Mouse (Mus musculus): ENCODE measurements around the gene Cib3. TPM values are rescaled to one million over a fixed set of nuclear protein-coding genes. Genes with fewer than 3 reads are reported as not detected.

Cib3 gene
- total and polyA plus RNA-seq, 2 experiments from 2014 or later, result not detected

GRCm38 (mm10) chr8:72208582-72208981 is 4.1 kb downstream of the Cib3 start:
- Histone ChIP-seq H3K27me3 (ENCODE audit: insufficient read depth, low read length) (no peaks in the 10 kb centered on the region), H3K27ac (ENCODE audit: low read depth, low read length) (no peak overlapping the region), H3K4me1 (ENCODE audit: insufficient read depth, low read length) (no peaks in the 10 kb centered on the region), H3K4me3 (ENCODE audit: low read depth, low read length) (no peak overlapping the region), H3K36me3 (ENCODE audit: insufficient read depth, low read length) (no peaks in the 10 kb centered on the region), H3K9ac (replicated peaks; ENCODE audit: low read length, poor library complexity, severe bottlenecking) (no peak overlapping the region), H3K4me2 (ENCODE audit: low read depth, low read length, poor library complexity, severe bottlenecking) (no peak overlapping the region), H3K9me3 (ENCODE audit: low read length) (peaks cover 9% of the 10 kb centered on the region; the same call in 1 of the 2 replicates)
- DNase-seq (ENCODE audit: low spot score) (no peak), ATAC-seq (ENCODE audit: low FRiP score) (no peak)
- WGBS, result 84% methylated on average over 1 of the region's 1 CpGs
- no peak for TF ChIP-seq CTCF (IDR thresholded peaks at IDR 0.05)

GRCm38 (mm10) chr8:72197997-72198396 is 14.6 kb downstream of the Cib3 start:
- H3K4me2 ChIP-seq (ENCODE audit: low read depth, low read length, poor library complexity, severe bottlenecking), result no peak overlapping the region
- H3K27ac ChIP-seq (ENCODE audit: low read depth, low read length), result no peak overlapping the region
- peaks cover 13% of the 10 kb centered on the region; the same call in 1 of the 2 replicates for H3K9me3 ChIP-seq (ENCODE audit: low read length)
- H3K9ac ChIP-seq (replicated peaks; ENCODE audit: low read length, poor library complexity, severe bottlenecking), result no peak overlapping the region
- no peak overlapping the region for H3K4me3 ChIP-seq (ENCODE audit: low read depth, low read length)
- 66% methylated on average over 8 of the region's 8 CpGs for WGBS
- no peak for TF ChIP-seq CTCF (IDR thresholded peaks at IDR 0.05)
- no peaks in the 10 kb centered on the region for H3K4me1 ChIP-seq (ENCODE audit: insufficient read depth, low read length)
- no peaks in the 10 kb centered on the region for H3K27me3 ChIP-seq (ENCODE audit: insufficient read depth, low read length)
- DNase-seq (ENCODE audit: low spot score), result no peak
- no peak for ATAC-seq (ENCODE audit: low FRiP score)
- no peaks in the 10 kb centered on the region for H3K36me3 ChIP-seq (ENCODE audit: insufficient read depth, low read length)

DNA sequence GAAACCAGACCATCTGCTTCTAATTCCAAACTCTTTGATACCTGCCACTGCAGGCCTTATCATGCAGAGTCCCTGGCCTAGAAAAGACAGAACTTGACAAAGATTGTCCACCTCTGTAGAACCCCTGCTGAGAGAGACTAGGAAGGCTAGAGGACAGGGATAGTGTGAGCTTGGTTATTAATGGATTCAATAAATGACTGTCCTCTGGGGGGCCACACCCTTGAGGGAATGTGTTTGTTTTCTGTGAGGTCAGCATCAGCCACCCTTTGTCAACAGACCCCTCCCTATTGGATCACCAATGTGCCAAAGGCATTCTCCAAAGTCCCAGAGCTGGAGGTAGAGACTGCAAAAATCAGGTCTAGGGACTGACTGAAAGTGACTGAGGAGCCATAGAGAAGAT is 20.6 kb downstream of the Cib3 start:
- ATAC-seq (ENCODE audit: low FRiP score) (no peak), DNase-seq (ENCODE audit: low spot score) (no peak)
- Histone ChIP-seq H3K9ac (replicated peaks; ENCODE audit: low read length, poor library complexity, severe bottlenecking) (no peak overlapping the region), H3K27me3 (ENCODE audit: insufficient read depth, low read length) (no peaks in the 10 kb centered on the region), H3K9me3 (ENCODE audit: low read length) (no peaks in the 10 kb centered on the region), H3K4me2 (ENCODE audit: low read depth, low read length, poor library complexity, severe bottlenecking) (no peak overlapping the region), H3K4me1 (ENCODE audit: insufficient read depth, low read length) (no peaks in the 10 kb centered on the region), H3K27ac (ENCODE audit: low read depth, low read length) (no peak overlapping the region), H3K4me3 (ENCODE audit: low read depth, low read length) (no peak overlapping the region), H3K36me3 (ENCODE audit: insufficient read depth, low read length) (no peaks in the 10 kb centered on the region)
- no peak for TF ChIP-seq CTCF (IDR thresholded peaks at IDR 0.05)

DNA sequence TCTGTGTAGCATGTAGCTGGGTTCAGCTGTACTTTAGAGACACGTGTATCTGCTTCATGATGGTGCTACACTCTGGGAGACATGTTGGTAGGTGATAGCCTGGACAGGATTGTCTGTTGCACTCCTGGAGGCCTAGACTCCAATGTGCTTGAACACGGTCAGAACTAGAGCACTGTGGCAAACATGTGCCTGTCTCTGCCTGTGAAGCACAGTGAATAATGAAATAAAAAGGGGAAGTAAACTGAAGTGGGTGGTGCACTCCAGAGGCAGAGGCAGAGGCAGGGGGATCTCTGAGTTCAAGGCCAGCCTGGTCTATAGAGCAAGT is 22.5 kb downstream of the Cib3 start:
- H3K27ac ChIP-seq (ENCODE audit: low read depth, low read length), result no peak overlapping the region
- no peak for DNase-seq (ENCODE audit: low spot score)
- no peaks in the 10 kb centered on the region for H3K9me3 ChIP-seq (ENCODE audit: low read length)
- H3K4me3 ChIP-seq (ENCODE audit: low read depth, low read length), result no peak overlapping the region
- 89% methylated on average over 2 of the region's 2 CpGs for WGBS
- H3K9ac ChIP-seq (replicated peaks; ENCODE audit: low read length, poor library complexity, severe bottlenecking), result no peak overlapping the region
- no peak overlapping the region for H3K4me2 ChIP-seq (ENCODE audit: low read depth, low read length, poor library complexity, severe bottlenecking)
- H3K36me3 ChIP-seq (ENCODE audit: insufficient read depth, low read length), result no peaks in the 10 kb centered on the region
- H3K27me3 ChIP-seq (ENCODE audit: insufficient read depth, low read length), result no peaks in the 10 kb centered on the region
- no peak for ATAC-seq (ENCODE audit: low FRiP score)
- no peaks in the 10 kb centered on the region for H3K4me1 ChIP-seq (ENCODE audit: insufficient read depth, low read length)
- no peak for TF ChIP-seq CTCF (IDR thresholded peaks at IDR 0.05)

DNA sequence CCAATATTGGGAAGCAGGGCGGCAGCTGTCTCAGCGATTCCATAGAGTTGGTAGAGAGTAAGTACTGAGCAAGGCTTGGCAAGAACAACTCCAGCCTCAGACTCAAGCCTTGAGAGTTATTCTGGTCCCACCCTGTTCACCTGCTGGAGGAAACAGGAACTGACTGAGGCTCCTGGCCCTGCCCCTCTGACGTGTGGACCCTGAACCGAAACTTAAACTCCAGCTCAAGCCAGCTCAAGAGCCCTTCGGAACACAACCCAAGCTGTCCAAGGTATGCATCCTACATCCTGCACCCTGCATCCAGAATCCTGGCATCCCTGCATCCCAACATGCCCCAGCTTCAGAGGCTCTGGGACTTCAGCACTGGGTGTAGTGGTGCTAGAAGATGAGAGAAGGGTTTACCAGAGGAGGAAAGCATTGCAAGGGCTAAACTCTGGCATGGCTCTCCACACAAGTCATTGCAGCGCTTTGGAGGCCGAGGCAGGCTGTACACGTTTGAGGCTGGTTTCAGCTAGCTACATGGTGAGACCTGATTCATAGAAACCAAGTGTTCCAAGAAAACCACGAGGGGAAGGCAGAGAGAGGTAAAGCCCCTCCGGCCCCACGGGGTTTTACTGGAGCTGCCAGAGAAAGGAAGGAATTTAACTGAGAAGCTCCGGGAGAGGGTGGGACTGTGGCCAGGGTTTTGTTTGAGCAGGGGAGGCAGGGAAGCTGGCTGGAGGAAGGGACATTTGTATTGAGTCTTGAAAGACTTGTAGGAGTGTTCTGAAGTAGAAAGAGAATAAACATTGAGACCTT is 23.0 kb downstream of the Cib3 start, which contains the start of gene Hsh2d:
Hsh2d (plus strand) TSS at position 222 of the 798 bp plus-strand sequence.
- WGBS, result 70% methylated on average over 12 of the region's 12 CpGs
- H3K9ac ChIP-seq (replicated peaks; ENCODE audit: low read length, poor library complexity, severe bottlenecking), result no peak within 1 kb of the TSS
- ATAC-seq (ENCODE audit: low FRiP score), result no peak
- DNase-seq (ENCODE audit: low spot score), result no peak
- H3K9me3 ChIP-seq (ENCODE audit: low read length), result no peaks in the 10 kb centered on the region
- H3K27ac ChIP-seq (ENCODE audit: low read depth, low read length), result no peak within 1 kb of the TSS
- H3K4me3 ChIP-seq (ENCODE audit: low read depth, low read length), result no peak within 1 kb of the TSS
- no peaks in the 10 kb centered on the region for H3K4me1 ChIP-seq (ENCODE audit: insufficient read depth, low read length)
- H3K27me3 ChIP-seq (ENCODE audit: insufficient read depth, low read length), result no peaks in the 10 kb centered on the region
- no peaks in the 10 kb centered on the region for H3K36me3 ChIP-seq (ENCODE audit: insufficient read depth, low read length)
- no peak within 1 kb of the TSS for H3K4me2 ChIP-seq (ENCODE audit: low read depth, low read length, poor library complexity, severe bottlenecking)
- TF ChIP-seq CTCF (IDR thresholded peaks at IDR 0.05), result no peak

- ATAC-seq (ENCODE audit: low FRiP score), result no peak
- H3K4me3 ChIP-seq (ENCODE audit: low read depth, low read length), result no peak overlapping the region
- DNase-seq (ENCODE audit: low spot score), result no peak
- H3K4me2 ChIP-seq (ENCODE audit: low read depth, low read length, poor library complexity, severe bottlenecking), result no peak overlapping the region
- 87% methylated on average over 2 of the region's 2 CpGs for WGBS
- no peak for TF ChIP-seq CTCF (IDR thresholded peaks at IDR 0.05)
- H3K27me3 ChIP-seq (ENCODE audit: insufficient read depth, low read length), result no peaks in the 10 kb centered on the region
- H3K9me3 ChIP-seq (ENCODE audit: low read length), result no peaks in the 10 kb centered on the region
- no peaks in the 10 kb centered on the region for H3K36me3 ChIP-seq (ENCODE audit: insufficient read depth, low read length)
- H3K27ac ChIP-seq (ENCODE audit: low read depth, low read length), result no peak overlapping the region
- H3K9ac ChIP-seq (replicated peaks; ENCODE audit: low read length, poor library complexity, severe bottlenecking), result no peak overlapping the region
- H3K4me1 ChIP-seq (ENCODE audit: insufficient read depth, low read length), result no peaks in the 10 kb centered on the region
Observed at GRCm38 (mm10) chr8:72187793-72188331, 24.8 kb downstream of the Cib3 start.
